Mouse (Mus musculus): ENCODE results near the gene Creb3l4. TPM values are rescaled to one million over a fixed set of nuclear protein-coding genes. Genes with fewer than 3 reads are reported as not detected.

Creb3l4 gene
- polyA plus RNA-seq, 2 experiments, result 0.24 to 0.27 TPM

- no peak overlapping the region for H3K9ac ChIP-seq (replicated peaks)
- WGBS (ENCODE audit: insufficient replicate concordance), result 61% methylated on average over 1 of the region's 1 CpGs
Measured at GRCm38 (mm10) chr3:90202884-90203283, 40.4 kb downstream of the Creb3l4 start.

GRCm38 (mm10) chr3:90197548-90197947 is 45.8 kb downstream of the Creb3l4 start:
- no peaks in the 10 kb centered on the region for H3K4me1 ChIP-seq (replicated peaks; ENCODE audit: control insufficient read depth in 2 of 2, insufficient read depth in 2 of 2, low read length in 1 of 2)
- H3K9me3 ChIP-seq (ENCODE audit: control insufficient read depth, low read length), result no peaks in the 10 kb centered on the region
- DNase-seq (ENCODE audit: low read depth in 3 of 3, low spot score in 3 of 3), result no peak
- TF ChIP-seq EP300 (IDR thresholded peaks at IDR 0.05; ENCODE audit: low read depth) (no peak), CTCF (IDR thresholded peaks at IDR 0.05; ENCODE audit: low read depth) (no peak)
- H3K36me3 ChIP-seq (replicated peaks; ENCODE audit: control insufficient read depth, insufficient read depth, low read depth), result no peaks in the 10 kb centered on the region
- 56% methylated on average over 1 of the region's 1 CpGs for WGBS (ENCODE audit: insufficient replicate concordance)
- no peak overlapping the region for H3K4me2 ChIP-seq (ENCODE audit: low read depth)
- H3K9ac ChIP-seq (replicated peaks), result no peak overlapping the region
- no peak for ATAC-seq (ENCODE audit: insufficient read depth)
- no peak overlapping the region for H3K27ac ChIP-seq
- no peaks in the 10 kb centered on the region for H3K27me3 ChIP-seq (ENCODE audit: control insufficient read depth, insufficient read depth, low read length)
- H3K4me3 ChIP-seq (ENCODE audit: insufficient read depth in 1 of 2, low read depth in 2 of 2, low read length in 2 of 2), result no peak overlapping the region

More at GRCm38 (mm10) chr3:90202884-90203283, 40.4 kb downstream of the Creb3l4 start:
- Histone ChIP-seq H3K4me3 (ENCODE audit: insufficient read depth in 1 of 2, low read depth in 2 of 2, low read length in 2 of 2) (no peak overlapping the region), H3K4me2 (ENCODE audit: low read depth) (no peak overlapping the region), H3K36me3 (replicated peaks; ENCODE audit: control insufficient read depth, insufficient read depth, low read depth) (peaks cover 5% of the 10 kb centered on the region; the same call in 1 of the 2 replicates), H3K4me1 (replicated peaks; ENCODE audit: control insufficient read depth in 2 of 2, insufficient read depth in 2 of 2, low read length in 1 of 2) (no peaks in the 10 kb centered on the region), H3K9me3 (ENCODE audit: control insufficient read depth, low read length) (no peaks in the 10 kb centered on the region), H3K27ac (no peak overlapping the region), H3K27me3 (ENCODE audit: control insufficient read depth, insufficient read depth, low read length) (no peaks in the 10 kb centered on the region)
- ATAC-seq (ENCODE audit: insufficient read depth) (no peak), DNase-seq (ENCODE audit: low read depth in 3 of 3, low spot score in 3 of 3) (no peak)
- TF ChIP-seq EP300 (IDR thresholded peaks at IDR 0.05; ENCODE audit: low read depth), result no peak
- TF ChIP-seq CTCF (IDR thresholded peaks at IDR 0.05; ENCODE audit: low read depth), result no peak

GRCm38 (mm10) chr3:90195644-90196043 is 47.7 kb downstream of the Creb3l4 start:
- no peak overlapping the region for H3K4me2 ChIP-seq (ENCODE audit: low read depth)
- no peak overlapping the region for H3K4me3 ChIP-seq (ENCODE audit: insufficient read depth in 1 of 2, low read depth in 2 of 2, low read length in 2 of 2)
- H3K27ac ChIP-seq, result no peak overlapping the region
- DNase-seq (ENCODE audit: low read depth in 3 of 3, low spot score in 3 of 3) (no peak), ATAC-seq (ENCODE audit: insufficient read depth) (no peak)
- H3K27me3 ChIP-seq (ENCODE audit: control insufficient read depth, insufficient read depth, low read length), result no peaks in the 10 kb centered on the region
- no peak for TF ChIP-seq EP300 (IDR thresholded peaks at IDR 0.05; ENCODE audit: low read depth)
- no peak for TF ChIP-seq CTCF (IDR thresholded peaks at IDR 0.05; ENCODE audit: low read depth)
- H3K9me3 ChIP-seq (ENCODE audit: control insufficient read depth, low read length), result no peaks in the 10 kb centered on the region
- no peak overlapping the region for H3K9ac ChIP-seq (replicated peaks)
- no peaks in the 10 kb centered on the region for H3K4me1 ChIP-seq (replicated peaks; ENCODE audit: control insufficient read depth in 2 of 2, insufficient read depth in 2 of 2, low read length in 1 of 2)
- 66% methylated on average over 1 of the region's 1 CpGs for WGBS (ENCODE audit: insufficient replicate concordance)
- no peaks in the 10 kb centered on the region for H3K36me3 ChIP-seq (replicated peaks; ENCODE audit: control insufficient read depth, insufficient read depth, low read depth)

- ATAC-seq (ENCODE audit: insufficient read depth) (no peak), DNase-seq (ENCODE audit: low read depth in 3 of 3, low spot score in 3 of 3) (no peak)
- TF ChIP-seq EP300 (IDR thresholded peaks at IDR 0.05; ENCODE audit: low read depth) (no peak), CTCF (IDR thresholded peaks at IDR 0.05; ENCODE audit: low read depth) (no peak)
- Histone ChIP-seq H3K36me3 (replicated peaks; ENCODE audit: control insufficient read depth, insufficient read depth, low read depth) (no peaks in the 10 kb centered on the region), H3K27me3 (ENCODE audit: control insufficient read depth, insufficient read depth, low read length) (no peaks in the 10 kb centered on the region), H3K27ac (no peak overlapping the region), H3K9me3 (ENCODE audit: control insufficient read depth, low read length) (no peaks in the 10 kb centered on the region), H3K9ac (replicated peaks) (no peak overlapping the region), H3K4me1 (replicated peaks; ENCODE audit: control insufficient read depth in 2 of 2, insufficient read depth in 2 of 2, low read length in 1 of 2) (no peaks in the 10 kb centered on the region), H3K4me2 (ENCODE audit: low read depth) (no peak overlapping the region), H3K4me3 (ENCODE audit: insufficient read depth in 1 of 2, low read depth in 2 of 2, low read length in 2 of 2) (no peak overlapping the region)
- WGBS (ENCODE audit: insufficient replicate concordance), result 59% methylated on average over 4 of the region's 4 CpGs
Measured at GRCm38 (mm10) chr3:90194759-90195158, 48.6 kb downstream of the Creb3l4 start.

GRCm38 (mm10) chr3:90190859-90191510 is 52.3 kb downstream of the Creb3l4 start:
- Histone ChIP-seq H3K9me3 (ENCODE audit: control insufficient read depth, low read length) (no peaks in the 10 kb centered on the region), H3K4me1 (replicated peaks; ENCODE audit: control insufficient read depth in 2 of 2, insufficient read depth in 2 of 2, low read length in 1 of 2) (no peaks in the 10 kb centered on the region), H3K4me3 (ENCODE audit: insufficient read depth in 1 of 2, low read depth in 2 of 2, low read length in 2 of 2) (no peak overlapping the region), H3K4me2 (ENCODE audit: low read depth) (no peak overlapping the region), H3K9ac (replicated peaks) (no peak overlapping the region), H3K36me3 (replicated peaks; ENCODE audit: control insufficient read depth, insufficient read depth, low read depth) (no peaks in the 10 kb centered on the region), H3K27ac (no peak overlapping the region), H3K27me3 (ENCODE audit: control insufficient read depth, insufficient read depth, low read length) (no peaks in the 10 kb centered on the region)
- DNase-seq (ENCODE audit: low read depth in 3 of 3, low spot score in 3 of 3) (no peak), ATAC-seq (ENCODE audit: insufficient read depth) (no peak)
- WGBS (ENCODE audit: insufficient replicate concordance), result 65% methylated on average over 11 of the region's 11 CpGs
- TF ChIP-seq CTCF (IDR thresholded peaks at IDR 0.05; ENCODE audit: low read depth), result no peak
- TF ChIP-seq EP300 (IDR thresholded peaks at IDR 0.05; ENCODE audit: low read depth), result no peak

Small RNA genes within 50 kb of the gene (microRNA-seq; reads per million reads assigned to microRNA genes)
- not detected for gene Mir7012

Other genes with a start within 250 kb of the Creb3l4 start
- gene Hax1, start 244.7 kb downstream of the Creb3l4 start, polyA plus RNA-seq (2012; rRNA removed), result 44.4 and 59.9 TPM in 2 replicates
- gene Hax1, start 244.7 kb downstream of the Creb3l4 start, polyA plus RNA-seq (2014; fragmentation: Nextera tagmentation; extraction: Ambion mirVana), result 107 and 108 TPM in 2 replicates
- 15.6 and 19.1 TPM in 2 replicates for gene 4933434E20Rik, start 191.9 kb downstream of the Creb3l4 start, polyA plus RNA-seq (2012; rRNA removed)
- 83.8 and 89.6 TPM in 2 replicates for gene 4933434E20Rik, start 191.9 kb downstream of the Creb3l4 start, polyA plus RNA-seq (2014; fragmentation: Nextera tagmentation; extraction: Ambion mirVana)
- gene Ubap2l, start 190.9 kb downstream of the Creb3l4 start, polyA plus RNA-seq (2012; rRNA removed), result 48.9 and 52.4 TPM in 2 replicates
- 70.4 and 72.1 TPM in 2 replicates for gene Ubap2l, start 190.9 kb downstream of the Creb3l4 start, polyA plus RNA-seq (2014; fragmentation: Nextera tagmentation; extraction: Ambion mirVana)
- 54.6 and 86.2 TPM in 2 replicates for gene Tpm3, start 170.9 kb downstream of the Creb3l4 start, polyA plus RNA-seq (2012; rRNA removed)
- 153 and 160 TPM in 2 replicates for gene Tpm3, start 170.9 kb downstream of the Creb3l4 start, polyA plus RNA-seq (2014; fragmentation: Nextera tagmentation; extraction: Ambion mirVana)
- gene Nup210l, start 139.4 kb downstream of the Creb3l4 start, polyA plus RNA-seq (2012; rRNA removed), result 0.19 and 0.28 TPM in 2 replicates
- 0.15 TPM in 1 of 2 replicates, not detected in the other for gene Nup210l, start 139.4 kb downstream of the Creb3l4 start, polyA plus RNA-seq (2014; fragmentation: Nextera tagmentation; extraction: Ambion mirVana)
- 1,231 and 1,357 TPM in 2 replicates for gene Rps27, start 29.9 kb downstream of the Creb3l4 start, polyA plus RNA-seq (2012; rRNA removed)
- gene Rps27, start 29.9 kb downstream of the Creb3l4 start, polyA plus RNA-seq (2014; fragmentation: Nextera tagmentation; extraction: Ambion mirVana), result 948 and 959 TPM in 2 replicates
- gene Rab13, start 29.8 kb downstream of the Creb3l4 start, polyA plus RNA-seq (2012; rRNA removed), result 2.0 and 4.3 TPM in 2 replicates
- 1.9 and 2.9 TPM in 2 replicates for gene Rab13, start 29.8 kb downstream of the Creb3l4 start, polyA plus RNA-seq (2014; fragmentation: Nextera tagmentation; extraction: Ambion mirVana)
- gene Jtb, start 11.9 kb downstream of the Creb3l4 start, polyA plus RNA-seq (2012; rRNA removed), result 18.8 and 21.2 TPM in 2 replicates
- gene Jtb, start 11.9 kb downstream of the Creb3l4 start, polyA plus RNA-seq (2014; fragmentation: Nextera tagmentation; extraction: Ambion mirVana), result 48.8 and 55.9 TPM in 2 replicates
- 9.8 and 10.8 TPM in 2 replicates for gene Slc39a1, start 4.7 kb upstream of the Creb3l4 start, polyA plus RNA-seq (2012; rRNA removed)
- 24.1 and 24.9 TPM in 2 replicates for gene Slc39a1, start 4.7 kb upstream of the Creb3l4 start, polyA plus RNA-seq (2014; fragmentation: Nextera tagmentation; extraction: Ambion mirVana)
- gene Crtc2, start 10.7 kb upstream of the Creb3l4 start, polyA plus RNA-seq (2012; rRNA removed), result 7.6 and 8.9 TPM in 2 replicates
- 3.2 TPM in 2 replicates for gene Crtc2, start 10.7 kb upstream of the Creb3l4 start, polyA plus RNA-seq (2014; fragmentation: Nextera tagmentation; extraction: Ambion mirVana)
- 3.9 and 4.6 TPM in 2 replicates for gene Dennd4b, start 21.7 kb upstream of the Creb3l4 start, polyA plus RNA-seq (2012; rRNA removed)
- 1.0 and 1.6 TPM in 2 replicates for gene Dennd4b, start 21.7 kb upstream of the Creb3l4 start, polyA plus RNA-seq (2014; fragmentation: Nextera tagmentation; extraction: Ambion mirVana)
- gene Gatad2b, start 49.7 kb upstream of the Creb3l4 start, polyA plus RNA-seq (2012; rRNA removed), result 4.4 and 5.6 TPM in 2 replicates
- gene Gatad2b, start 49.7 kb upstream of the Creb3l4 start, polyA plus RNA-seq (2014; fragmentation: Nextera tagmentation; extraction: Ambion mirVana), result 2.2 and 3.2 TPM in 2 replicates
- gene Slc27a3, start 146.4 kb upstream of the Creb3l4 start, polyA plus RNA-seq (2012; rRNA removed), result 2.1 TPM in 2 replicates
- 0.76 and 1.0 TPM in 2 replicates for gene Slc27a3, start 146.4 kb upstream of the Creb3l4 start, polyA plus RNA-seq (2014; fragmentation: Nextera tagmentation; extraction: Ambion mirVana)
- gene Ints3, start 190.1 kb upstream of the Creb3l4 start, polyA plus RNA-seq (2012; rRNA removed), result 11.3 and 12.7 TPM in 2 replicates
- gene Ints3, start 190.1 kb upstream of the Creb3l4 start, polyA plus RNA-seq (2014; fragmentation: Nextera tagmentation; extraction: Ambion mirVana), result 6.6 and 9.4 TPM in 2 replicates
- gene Npr1, start 222.4 kb upstream of the Creb3l4 start, polyA plus RNA-seq (2012; rRNA removed), result 6.5 and 7.2 TPM in 2 replicates
- 2.8 and 4.0 TPM in 2 replicates for gene Npr1, start 222.4 kb upstream of the Creb3l4 start, polyA plus RNA-seq (2014; fragmentation: Nextera tagmentation; extraction: Ambion mirVana)
- 23.3 and 34.5 TPM in 2 replicates for gene Ilf2, start 232.6 kb upstream of the Creb3l4 start, polyA plus RNA-seq (2012; rRNA removed)
- 46.5 and 48.9 TPM in 2 replicates for gene Ilf2, start 232.6 kb upstream of the Creb3l4 start, polyA plus RNA-seq (2014; fragmentation: Nextera tagmentation; extraction: Ambion mirVana)
- gene Snapin, start 247.5 kb upstream of the Creb3l4 start, polyA plus RNA-seq (2012; rRNA removed), result 7.4 and 9.3 TPM in 2 replicates
- gene Snapin, start 247.5 kb upstream of the Creb3l4 start, polyA plus RNA-seq (2014; fragmentation: Nextera tagmentation; extraction: Ambion mirVana), result 17.0 and 18.7 TPM in 2 replicates

Measured in liver, embryonic 14.5 days (tissue).